Mouse (Mus musculus): Measurements from ENCODE around the gene Rbm45. TPM values are rescaled to one million over a fixed set of nuclear protein-coding genes. Genes with fewer than 3 reads are reported as not detected.

The Rbm45 gene
- total and polyA plus RNA-seq, 3 experiments = 13.5 to 58.0 (median 41.3) TPM

- no peak for DNase-seq
Observed at GRCm38 (mm10) chr2:76378646-76379045, 8.9 kb downstream of the Rbm45 start.

- DNase-seq = no peak
Observed at GRCm38 (mm10) chr2:76386531-76386930, 16.7 kb downstream of the Rbm45 start.

- DNase-seq = no peak
Observed at GRCm38 (mm10) chr2:76400178-76400577, 30.4 kb downstream of the Rbm45 start.

- DNase-seq = no peak
Observed at GRCm38 (mm10) chr2:76405596-76406150, 35.9 kb downstream of the Rbm45 start.

- DNase-seq = peak; percentile 90
Observed at GRCm38 (mm10) chr2:76406151-76406936, 36.6 kb downstream of the Rbm45 start, which contains the start of gene Osbpl6. Osbpl6 (plus strand) TSS chr2:76406508.

GRCm38 (mm10) chr2:76406937-76407441 is 37.2 kb downstream of the Rbm45 start:
- DNase-seq = peak; percentile 82

GRCm38 (mm10) chr2:76409526-76409925 is 39.7 kb downstream of the Rbm45 start:
- no peak for DNase-seq

GRCm38 (mm10) chr2:76409986-76410385 is 40.2 kb downstream of the Rbm45 start:
- DNase-seq = peak; percentile 16

GRCm38 (mm10) chr2:76412924-76413323 is 43.1 kb downstream of the Rbm45 start:
- no peak for DNase-seq

- DNase-seq = no peak
Observed at GRCm38 (mm10) chr2:76417446-76418141, 47.8 kb downstream of the Rbm45 start.

- DNase-seq = no peak
Observed at GRCm38 (mm10) chr2:76418142-76418518, 48.3 kb downstream of the Rbm45 start.

- no peak for DNase-seq
Observed at GRCm38 (mm10) chr2:76421411-76421924, 51.7 kb downstream of the Rbm45 start.

GRCm38 (mm10) chr2:76426816-76427215 is 57.0 kb downstream of the Rbm45 start:
- DNase-seq = no peak

- DNase-seq = no peak
Observed at GRCm38 (mm10) chr2:76429318-76429717, 59.5 kb downstream of the Rbm45 start.

- DNase-seq = no peak
Observed at GRCm38 (mm10) chr2:76429855-76430254, 60.1 kb downstream of the Rbm45 start.

- no peak for DNase-seq
Observed at GRCm38 (mm10) chr2:76430539-76430938, 60.8 kb downstream of the Rbm45 start.

Other genes with a start within 250 kb of the Rbm45 start
- under 1 TPM; 0.17 to 0.31 TPM for gene Pde11a, start 31.2 kb upstream of the Rbm45 start, total RNA-seq (2021)
- 0.09 TPM in 1 of 2 replicates, not detected in the other for gene Pde11a, start 31.2 kb upstream of the Rbm45 start, polyA plus RNA-seq (2012; rRNA removed)
- not detected for gene Cyct, start 9.5 kb upstream of the Rbm45 start, total RNA-seq (2021)
- not detected in 2 replicates for gene Cyct, start 9.5 kb upstream of the Rbm45 start, polyA plus RNA-seq (2012; rRNA removed)
- gene Osbpl6, start 36.5 kb downstream of the Rbm45 start, total RNA-seq (2021) = 10 to 100 TPM; 25.0 to 30.4 TPM
- gene Osbpl6, start 36.5 kb downstream of the Rbm45 start, polyA plus RNA-seq (2012; rRNA removed) = 17.3 and 17.7 TPM in 2 replicates

All from adrenal gland, adult 2 months (tissue).